Mouse (Mus musculus) thymus, postnatal 0 days (tissue): ENCODE results near the gene Lpxn. TPM values are rescaled to one million over a fixed set of nuclear protein-coding genes. Genes with fewer than 3 reads are reported as not detected.

Experiments
- DNase-seq: peaks from one replicate; pipeline ENCODE4 v3.0.0-alpha.2; 2015; ENCODE audit warnings: low spot score
- polyA plus RNA-seq: library from polyadenylated mRNA; unstranded; fragments of >200 nt; fragmentation: Nextera tagmentation; extraction: Ambion mirVana; gene quantifications from 2 replicates; pipeline ENCODE4 v1.2.1, GENCODE M21; 2015

Lpxn gene
- polyA plus RNA-seq, result 43.3 and 48.2 TPM in 2 replicates

DNA sequence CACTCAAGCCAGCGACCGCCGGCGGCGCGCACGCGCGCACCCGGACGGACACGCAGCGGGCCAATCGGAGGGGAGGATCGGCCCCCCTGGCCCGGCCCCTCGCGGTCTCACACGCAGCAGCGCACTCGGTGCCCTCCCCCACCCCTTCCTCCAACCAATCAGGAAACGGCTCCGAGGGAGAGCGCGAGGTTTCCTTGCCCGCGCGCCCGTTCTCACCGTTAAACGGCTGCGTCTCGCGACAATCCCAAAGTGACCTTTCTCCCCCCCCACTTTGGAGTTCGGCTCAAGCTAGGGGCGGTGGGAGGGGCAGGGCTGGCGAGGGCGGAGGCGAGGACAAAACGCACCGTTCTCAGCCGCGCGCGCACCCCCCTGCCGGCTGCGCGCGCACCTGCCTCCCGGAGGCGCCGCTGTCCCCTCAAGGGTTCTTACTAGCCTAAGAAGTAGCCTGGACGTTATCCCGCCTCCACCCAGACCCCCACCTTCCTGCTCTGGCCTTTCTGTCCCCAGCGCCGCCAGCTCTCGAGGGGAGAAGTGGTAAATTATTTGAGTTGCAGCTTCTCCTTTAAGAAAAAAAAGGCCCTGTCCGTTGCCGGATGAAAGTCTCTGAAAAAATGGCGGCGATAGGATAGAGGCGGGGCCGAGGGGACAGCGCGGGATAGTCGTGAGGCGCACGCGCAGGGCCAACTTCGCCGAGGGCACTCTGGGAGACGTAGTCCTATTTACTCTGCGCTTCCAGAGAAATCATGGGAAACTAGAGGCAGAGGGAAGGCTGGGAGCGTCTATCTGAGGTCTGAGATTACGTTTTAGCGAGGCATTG is at the start of gene Lpxn, which contains the start of gene Zfp91:
Gene Lpxn (plus strand): TSS at position 683 of the 817 bp plus-strand sequence.
Gene Zfp91 (minus strand): TSS at position 616 of the 817 bp plus-strand sequence.
- peak; percentile 98 for DNase-seq

GRCm38 (mm10) chr19:12756286-12756685 is 39.7 kb upstream of the Lpxn start:
- no peak for DNase-seq

DNA sequence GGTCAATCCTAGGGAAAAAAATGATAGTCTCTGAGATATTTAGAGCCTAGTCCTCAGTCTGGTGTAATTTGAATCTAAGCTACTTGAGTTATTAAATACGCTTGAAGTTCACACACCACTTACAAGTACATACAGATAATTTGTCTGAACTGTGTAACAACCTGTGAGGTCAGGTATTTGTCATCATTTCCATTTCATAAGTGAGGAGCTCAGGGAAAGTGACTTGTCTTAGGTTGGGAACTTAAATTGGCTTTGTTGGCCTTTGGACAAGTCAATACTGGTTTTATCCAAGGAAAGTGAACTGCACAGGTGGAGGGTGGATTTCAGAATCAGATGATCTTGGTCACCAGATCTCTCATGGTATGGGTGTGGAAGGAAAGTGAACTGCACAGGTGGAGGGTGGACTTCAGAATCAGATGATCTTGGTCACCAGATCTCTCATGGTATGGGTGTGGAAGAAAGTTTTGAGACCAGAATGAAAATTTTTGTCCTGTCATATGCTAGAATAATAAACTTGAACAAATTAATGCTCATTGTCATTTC is 37.0 kb upstream of the Lpxn start:
- no peak for DNase-seq

GRCm38 (mm10) chr19:12759656-12760055 is 36.3 kb upstream of the Lpxn start:
- DNase-seq, result no peak

DNA sequence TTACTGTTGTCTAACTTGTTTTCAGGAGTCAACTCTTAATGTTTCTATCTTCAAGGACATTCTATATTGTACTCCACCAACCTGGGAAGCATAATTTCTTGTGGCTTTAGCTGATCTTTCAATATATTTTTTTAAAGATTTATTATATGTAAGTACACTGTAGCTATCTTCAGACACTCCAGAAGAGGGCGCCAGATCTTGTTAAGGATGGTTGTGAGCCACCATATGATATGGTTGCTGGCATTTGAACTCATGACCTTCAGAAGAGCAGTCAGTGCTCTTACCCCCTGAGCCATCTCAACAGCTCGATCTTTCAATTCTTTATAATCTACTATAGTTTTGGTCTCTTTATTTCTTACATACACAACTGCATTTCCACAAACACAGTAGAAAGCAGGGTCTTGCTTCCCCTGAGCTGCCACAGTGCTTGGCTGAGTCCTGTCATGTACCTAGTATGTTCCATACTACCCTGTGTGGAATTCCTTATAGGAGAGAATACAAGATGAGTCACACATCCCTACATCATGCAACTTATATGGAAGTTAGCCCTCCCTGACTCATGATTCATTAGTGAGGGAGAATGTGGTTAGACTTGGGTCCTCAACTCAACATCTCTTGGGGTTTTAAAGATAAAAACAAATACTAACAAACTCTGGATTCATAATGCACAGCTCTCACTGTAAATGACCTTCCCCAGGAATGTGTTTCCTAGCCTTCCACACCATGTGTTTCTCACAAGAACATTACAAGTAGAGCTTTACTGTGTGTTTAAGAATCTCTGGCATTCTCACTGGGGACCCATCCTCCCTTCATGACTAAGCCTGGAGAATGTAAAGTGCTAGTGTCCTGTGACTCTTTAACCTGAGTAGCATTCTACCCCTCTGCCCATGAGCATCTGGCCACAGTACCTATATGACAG is 33.5 kb upstream of the Lpxn start:
- DNase-seq, result peak; percentile 25

DNA sequence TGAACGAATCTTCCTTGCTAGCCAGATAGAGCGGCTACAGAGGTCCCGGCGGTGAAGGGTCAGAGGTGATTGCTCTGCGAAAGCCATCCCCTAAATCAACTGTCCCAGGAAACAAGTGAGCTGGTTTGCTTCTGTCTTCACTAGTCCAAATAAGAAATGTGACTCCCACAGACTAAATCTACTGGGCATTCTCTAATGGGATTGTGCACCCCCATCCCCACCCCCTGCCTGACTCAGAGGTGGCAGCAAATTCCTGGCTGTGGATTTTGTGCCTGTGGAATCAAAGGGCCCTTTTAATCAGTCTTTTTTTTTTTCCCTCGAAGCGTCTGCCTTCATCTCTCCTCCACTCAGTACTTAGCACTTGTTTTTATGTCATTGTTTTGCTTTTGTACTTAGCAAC is 30.7 kb upstream of the Lpxn start, which contains the start of gene Cntf:
Gene Cntf (minus strand): TSS at position 325 of the 400 bp plus-strand sequence.
- no peak for DNase-seq

GRCm38 (mm10) chr19:12770888-12771287 is 25.1 kb upstream of the Lpxn start:
- DNase-seq, result no peak

DNA sequence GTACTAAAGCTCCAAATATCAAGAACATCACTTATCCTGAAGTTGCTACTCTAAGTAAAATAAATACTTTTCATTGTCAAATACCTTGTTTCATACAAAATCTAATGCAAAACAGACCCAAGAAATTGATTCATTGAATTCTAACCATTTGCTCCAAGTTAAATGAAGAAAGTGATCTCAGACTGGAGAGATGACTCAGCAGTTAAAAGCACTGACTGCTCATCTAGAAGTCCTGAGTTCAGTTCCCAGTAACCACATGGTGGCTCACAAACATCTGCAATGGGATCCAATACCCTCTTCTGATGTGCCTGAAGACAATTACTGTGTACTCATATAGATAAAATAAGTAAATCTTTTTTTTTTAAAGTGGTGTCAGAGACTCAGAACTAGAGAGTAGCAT is 15.6 kb upstream of the Lpxn start:
- no peak for DNase-seq

DNA sequence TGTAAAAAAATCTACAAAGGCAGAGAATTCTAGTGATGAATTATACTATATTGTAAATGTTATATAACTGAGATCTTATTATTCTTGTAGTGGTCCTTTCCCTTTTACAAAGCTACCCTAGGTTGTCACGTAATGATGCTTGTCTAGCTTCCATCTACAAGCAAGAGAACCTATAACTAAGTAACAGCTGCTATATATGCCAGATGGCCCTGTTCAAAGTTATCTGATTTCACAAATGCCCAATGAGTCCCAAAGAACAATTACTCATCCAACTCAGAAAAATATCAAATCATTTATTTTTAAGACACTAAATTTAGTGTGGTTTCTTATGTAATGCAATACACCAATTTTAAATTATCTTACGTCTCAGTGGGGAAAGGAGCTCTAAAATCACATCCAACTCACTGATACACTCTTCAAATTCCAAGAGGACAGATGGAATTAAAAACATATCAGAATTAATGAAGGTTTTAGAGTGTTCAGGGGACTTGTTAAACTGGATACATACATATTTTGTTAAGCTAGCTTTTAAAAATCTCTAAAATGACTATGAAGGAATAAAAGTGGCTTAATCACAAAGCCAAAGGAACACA is 9.1 kb upstream of the Lpxn start:
- no peak for DNase-seq

DNA sequence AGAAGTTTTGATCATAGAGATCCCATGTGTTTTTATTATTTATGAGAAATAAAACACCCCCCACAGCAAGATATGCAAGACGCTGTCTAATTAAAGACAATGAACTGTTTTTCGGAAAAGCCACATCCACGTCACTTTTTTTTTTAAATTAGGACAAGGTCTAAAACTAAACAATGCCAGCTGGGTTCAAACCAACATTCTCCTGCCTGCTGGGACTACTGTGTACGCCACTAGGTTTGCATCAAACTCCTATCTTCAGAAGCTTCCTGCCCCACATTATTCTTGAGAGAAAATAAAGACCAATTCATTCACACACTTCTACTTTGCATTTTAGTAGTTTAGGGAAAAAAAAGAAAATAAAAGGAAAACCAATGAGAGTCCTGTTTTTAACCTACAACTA is 8.3 kb upstream of the Lpxn start:
- DNase-seq, result no peak

DNA sequence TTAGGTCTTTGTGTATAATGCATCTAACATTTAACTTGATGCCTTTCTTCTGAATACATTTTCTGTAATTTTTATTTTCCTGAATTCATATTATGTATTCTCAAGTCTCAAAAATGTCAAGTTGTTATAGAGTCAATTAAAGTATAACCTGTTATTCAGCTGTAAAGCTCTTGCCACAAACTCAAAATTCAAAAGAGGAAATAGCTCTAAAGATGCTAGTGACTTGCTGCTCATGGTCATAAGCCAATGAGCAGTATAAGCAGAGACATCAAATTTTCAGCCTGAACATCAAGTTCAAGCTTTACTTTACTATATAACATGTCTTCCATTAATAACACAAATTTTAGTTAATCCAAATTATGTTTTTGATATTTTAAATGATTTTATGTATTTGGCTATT is 3.6 kb upstream of the Lpxn start:
- DNase-seq, result no peak

- peak; percentile 88 for DNase-seq
Measured at GRCm38 (mm10) chr19:12794056-12795044, 1.6 kb upstream of the Lpxn start.

DNA sequence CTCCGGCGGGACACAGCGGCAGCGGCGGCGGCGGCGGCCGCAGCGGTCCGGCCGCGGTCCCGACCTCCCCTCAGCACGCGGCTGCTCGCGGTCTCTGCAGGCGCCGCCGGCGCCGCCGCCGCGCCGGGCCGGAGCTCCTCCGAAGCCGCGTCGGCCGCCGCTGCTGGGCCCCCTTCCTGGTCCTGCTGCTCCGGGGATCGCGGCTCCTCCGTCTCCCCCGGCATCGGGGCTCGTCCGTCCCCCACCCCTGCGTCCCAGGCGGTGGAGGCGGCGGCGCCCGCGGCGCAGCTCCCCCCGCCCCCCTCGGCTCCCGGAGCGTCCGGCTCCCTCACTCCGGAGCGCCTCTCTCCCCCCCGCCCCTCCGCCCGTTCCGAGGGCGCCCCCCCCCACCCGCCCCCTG is 883 bp upstream of the Lpxn start:
- DNase-seq, result no peak

GRCm38 (mm10) chr19:12796328-12796931 is 437 bp downstream of the Lpxn start:
- DNase-seq, result peak; percentile 85

GRCm38 (mm10) chr19:12797071-12797470 is 1.1 kb downstream of the Lpxn start:
- DNase-seq, result peak; percentile 41

GRCm38 (mm10) chr19:12798404-12798803 is 2.4 kb downstream of the Lpxn start:
- DNase-seq, result peak; percentile 61

DNA sequence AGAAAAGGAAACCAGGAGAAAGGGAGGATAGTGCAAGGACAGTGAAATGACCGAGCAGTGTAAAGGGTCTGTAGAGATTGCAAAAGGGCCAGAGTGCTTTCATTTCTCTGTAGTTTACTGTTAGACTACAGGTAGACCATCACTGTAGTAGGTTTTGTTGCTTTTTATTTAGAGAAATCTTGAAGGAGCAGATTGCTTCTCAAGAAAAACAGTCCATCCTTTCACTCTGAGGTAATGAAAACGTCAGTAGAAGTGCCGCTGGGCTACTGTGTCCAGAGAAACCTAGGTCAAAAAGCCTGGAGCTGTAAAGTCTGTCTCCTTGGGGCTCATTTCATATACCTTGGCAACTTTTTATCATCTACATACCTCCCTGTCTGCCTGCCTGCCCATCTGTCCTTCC is 3.1 kb downstream of the Lpxn start:
- DNase-seq, result no peak

- DNase-seq, result no peak
Measured at GRCm38 (mm10) chr19:12800621-12801020, 4.6 kb downstream of the Lpxn start.

DNA sequence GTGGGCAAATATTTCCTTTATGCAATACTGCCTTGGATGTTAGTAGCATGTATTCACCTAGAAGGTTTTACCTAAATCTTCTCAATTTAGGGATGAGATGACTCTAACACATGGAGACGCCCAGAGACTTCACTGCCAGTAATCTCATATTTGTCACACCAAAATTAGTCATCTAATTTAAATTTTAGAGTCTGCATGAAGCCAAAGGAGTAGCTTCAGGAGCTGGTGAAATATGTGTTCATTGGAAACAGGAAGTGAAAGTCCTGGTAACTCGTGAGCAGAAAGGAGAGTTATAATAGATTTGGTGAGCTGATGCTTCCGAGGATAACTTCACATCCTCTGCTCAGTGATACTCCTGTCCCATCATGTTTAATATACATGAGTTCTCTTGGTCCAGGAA is 5.1 kb downstream of the Lpxn start:
- DNase-seq, result no peak

- no peak for DNase-seq
Measured at GRCm38 (mm10) chr19:12802830-12803229, 6.8 kb downstream of the Lpxn start.
